Mouse (Mus musculus): Measurements from ENCODE around the gene Stat6.

DNA sequence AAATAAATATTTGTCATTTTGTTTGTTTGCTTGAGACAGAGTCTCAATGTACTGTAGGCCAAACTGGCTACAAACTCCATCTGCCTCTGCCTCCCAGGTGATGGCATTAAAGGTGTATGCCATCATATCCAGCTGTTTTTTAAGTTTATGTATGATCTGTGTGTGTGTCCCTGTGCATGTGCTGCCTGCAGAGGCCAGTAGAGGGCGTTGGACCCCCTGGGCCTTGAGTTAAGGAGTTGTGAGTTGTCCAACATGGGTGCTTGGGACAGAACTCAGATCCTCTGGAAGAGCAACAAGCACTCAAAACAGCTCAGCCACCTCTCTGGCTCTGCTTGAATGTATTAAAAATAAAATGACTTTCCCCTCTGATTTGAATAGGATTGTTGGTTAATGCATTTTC, 48.3 kb downstream of the Stat6 start:
- TF ChIP-seq CTCF (IDR thresholded peaks at IDR 0.05; ENCODE audit: insufficient read depth, low read depth, low read length), result no peak
- TF ChIP-seq POLR2A (IDR thresholded peaks at IDR 0.05; ENCODE audit: insufficient read depth, low read depth, low read length), result no peak
